Mouse (Mus musculus) naive thymus-derived CD4-positive, alpha-beta T cell, adult 2 months (primary cell): ENCODE measurements around the gene Rapgef2.

Source experiments
- DNase-seq: peaks from one replicate; pipeline ENCODE4 v3.0.0-alpha.2; 2011; ENCODE audit warnings: low read depth

The Rapgef2 gene

GRCm38 (mm10) chr3:79233478-79234415 lies 52.6 kb downstream of the Rapgef2 start:
- peak; percentile 48 for DNase-seq

GRCm38 (mm10) chr3:79230718-79231117 lies 55.6 kb downstream of the Rapgef2 start:
- no peak for DNase-seq

- DNase-seq: no peak
Observed at GRCm38 (mm10) chr3:79229546-79229945, 56.8 kb downstream of the Rapgef2 start.

DNA sequence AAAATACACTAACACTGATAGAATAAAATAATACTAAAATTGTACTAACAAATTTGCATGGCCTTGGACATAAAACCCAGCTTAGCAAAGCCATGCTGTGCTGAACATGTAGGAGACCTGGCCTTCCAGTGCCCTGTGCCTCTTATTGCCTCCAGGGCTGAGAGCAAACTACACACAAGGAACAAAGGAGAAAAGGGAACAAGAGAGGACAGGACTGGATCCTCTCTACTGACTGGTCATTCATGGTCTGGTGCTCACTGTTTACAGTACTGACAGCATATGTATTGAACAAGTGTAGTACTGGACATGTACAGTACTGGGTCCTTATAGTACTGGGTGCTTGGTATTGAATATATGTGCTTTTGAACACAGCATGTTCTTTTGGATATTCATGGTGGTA lies 58.0 kb downstream of the Rapgef2 start:
- DNase-seq: no peak

DNA sequence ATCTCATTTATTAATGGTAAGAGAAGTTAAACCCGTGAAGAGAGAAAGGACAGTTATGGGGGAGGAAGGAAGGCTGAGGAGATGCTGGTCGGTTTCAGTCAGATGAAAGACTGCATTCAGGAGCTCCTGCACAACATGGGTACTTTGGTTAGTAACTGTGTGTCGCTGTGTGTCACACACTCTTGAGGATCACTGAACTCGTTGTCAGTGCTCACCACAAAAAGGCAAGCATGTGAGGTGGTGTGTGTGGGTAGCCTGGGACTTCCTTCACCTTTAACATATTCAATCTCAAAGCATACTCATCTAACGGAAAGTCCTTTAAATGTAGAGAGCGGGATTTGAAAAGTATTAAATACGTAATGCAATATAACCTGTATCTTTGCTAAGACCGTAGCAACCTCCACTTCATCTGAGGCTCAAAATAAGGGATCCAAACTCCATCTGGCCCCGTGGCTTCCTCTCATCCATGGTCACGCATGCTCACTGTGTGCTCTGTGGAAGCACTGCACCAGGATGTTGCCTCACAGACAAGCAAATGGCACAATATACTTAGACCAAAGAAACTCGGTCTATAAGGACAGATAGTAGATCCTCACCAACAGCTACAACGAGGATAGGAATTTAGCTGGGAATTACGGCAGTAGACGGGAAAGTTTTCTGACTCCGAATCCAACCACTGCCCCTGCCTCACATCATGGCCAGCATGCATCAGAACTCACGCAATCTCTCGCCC lies 58.8 kb downstream of the Rapgef2 start:
- peak; percentile 87 for DNase-seq

DNA sequence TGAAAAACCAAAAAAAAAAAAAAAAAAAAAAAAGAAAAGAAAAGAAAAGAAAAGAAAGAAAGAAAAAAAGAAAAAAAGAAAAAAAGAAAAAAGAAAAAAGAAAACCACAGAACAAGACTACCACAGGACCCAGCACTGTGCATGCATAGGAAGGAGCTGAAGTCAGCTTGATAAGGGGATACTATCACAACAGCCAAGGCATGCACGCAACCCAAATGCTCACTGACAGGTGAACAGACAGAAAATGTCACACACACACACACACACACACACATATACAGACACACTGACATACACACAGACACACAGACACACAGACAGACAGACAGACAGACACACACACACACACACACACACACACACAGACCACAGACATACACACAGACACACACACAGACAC lies 59.5 kb downstream of the Rapgef2 start:
- DNase-seq: peak; percentile 59

DNA sequence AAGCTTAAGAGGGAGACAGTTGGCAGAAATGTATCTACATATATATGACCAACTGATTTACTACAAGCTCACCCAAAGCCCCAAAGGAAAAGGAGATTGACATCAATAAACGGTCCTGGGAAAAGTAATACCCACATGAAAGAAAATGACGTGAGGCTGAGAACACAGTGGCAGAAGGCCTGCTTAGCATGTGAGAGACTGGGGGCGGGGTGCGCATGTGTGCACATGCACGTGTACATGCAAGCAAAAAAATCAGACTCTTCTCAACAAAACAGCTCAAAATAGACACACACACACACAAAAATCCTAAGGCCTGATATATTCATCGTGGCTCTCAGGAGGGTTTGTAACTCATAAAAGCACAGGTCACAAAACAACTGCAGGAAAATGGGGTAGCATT lies 60.4 kb downstream of the Rapgef2 start:
- DNase-seq: peak; percentile 41

GRCm38 (mm10) chr3:79224352-79224751 lies 62.0 kb downstream of the Rapgef2 start:
- DNase-seq: no peak

DNA sequence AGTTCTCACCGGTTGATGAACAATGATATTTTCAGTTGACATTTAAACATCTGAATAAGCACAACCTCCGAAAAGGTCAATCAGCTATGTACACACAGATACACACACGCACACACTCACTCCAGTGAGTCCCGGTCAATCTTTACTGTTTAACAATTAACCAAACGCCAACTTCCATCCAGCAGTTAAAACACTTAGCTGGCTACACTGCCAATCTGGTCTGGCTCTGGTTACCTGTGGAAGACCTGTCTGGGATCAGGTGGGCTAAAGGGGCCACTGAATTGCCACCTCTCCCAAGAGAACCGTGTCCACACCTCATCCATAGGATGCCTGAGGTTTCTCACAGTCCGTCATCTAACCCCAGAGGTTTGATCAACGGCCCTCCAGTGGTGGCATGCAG lies 63.0 kb downstream of the Rapgef2 start:
- no peak for DNase-seq

DNA sequence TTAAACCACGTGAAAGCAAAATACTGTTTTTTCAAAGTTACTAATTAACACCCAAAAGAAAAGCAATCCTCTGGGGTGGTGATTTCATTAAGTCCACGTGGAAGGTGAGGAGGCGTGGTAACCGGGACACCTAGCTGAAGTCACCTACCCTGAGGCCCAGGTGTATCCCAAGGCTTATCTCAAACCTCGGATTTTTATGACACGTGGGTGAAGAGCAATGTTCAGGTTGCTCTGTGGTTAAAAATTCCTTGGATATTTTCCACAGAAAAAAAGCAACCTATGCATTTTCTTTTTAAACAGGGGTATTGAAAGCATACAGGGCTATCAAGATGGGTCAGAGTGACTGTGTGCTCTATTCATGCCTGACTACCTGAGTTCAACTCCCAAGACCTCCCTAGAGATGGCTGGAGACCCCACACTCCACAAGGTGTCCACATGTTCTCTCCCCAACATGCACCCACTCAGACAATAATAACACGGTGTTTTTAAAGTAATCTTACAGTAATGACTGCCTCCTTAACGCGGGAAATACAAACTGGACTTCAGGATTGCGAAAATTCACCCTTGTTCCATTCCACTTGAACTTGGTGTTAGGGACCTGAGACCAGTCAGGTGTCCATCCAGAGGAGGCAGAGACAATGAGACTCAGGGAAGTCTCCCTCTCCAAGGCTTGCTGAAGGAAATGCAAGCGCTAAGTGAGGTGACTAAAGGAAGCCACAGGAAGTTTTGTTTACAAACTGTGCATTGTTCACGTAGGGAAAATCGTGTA lies 63.9 kb downstream of the Rapgef2 start:
- DNase-seq: no peak

GRCm38 (mm10) chr3:79221296-79222191 lies 64.8 kb downstream of the Rapgef2 start:
- peak; percentile 83 for DNase-seq

- DNase-seq: no peak
Observed at GRCm38 (mm10) chr3:79219144-79219930, 67.0 kb downstream of the Rapgef2 start.

- no peak for DNase-seq
Observed at GRCm38 (mm10) chr3:79218566-79219051, 67.7 kb downstream of the Rapgef2 start.

- peak; percentile 41 for DNase-seq
Observed at GRCm38 (mm10) chr3:79210243-79210642, 76.1 kb downstream of the Rapgef2 start.

DNA sequence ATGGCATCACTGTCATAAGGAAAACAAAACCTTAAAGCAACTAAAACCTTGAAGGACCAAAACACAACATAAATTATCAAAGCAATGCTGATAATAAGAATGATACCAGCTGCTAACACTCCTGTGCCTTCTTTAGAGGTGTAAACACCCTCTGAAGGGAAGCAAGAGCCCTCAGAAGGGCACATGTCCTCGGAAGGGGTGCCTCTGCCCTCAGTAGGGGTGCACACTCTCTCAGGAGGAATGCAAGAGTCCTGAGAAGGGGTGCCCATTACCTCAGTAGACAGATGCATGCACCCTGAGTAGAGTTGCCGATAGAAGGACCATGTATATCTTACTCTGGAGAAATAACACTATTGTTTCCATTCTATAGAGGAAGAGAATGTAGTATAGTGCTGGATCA lies 79.1 kb downstream of the Rapgef2 start:
- DNase-seq: no peak

GRCm38 (mm10) chr3:79206524-79206923 lies 79.8 kb downstream of the Rapgef2 start:
- no peak for DNase-seq

DNA sequence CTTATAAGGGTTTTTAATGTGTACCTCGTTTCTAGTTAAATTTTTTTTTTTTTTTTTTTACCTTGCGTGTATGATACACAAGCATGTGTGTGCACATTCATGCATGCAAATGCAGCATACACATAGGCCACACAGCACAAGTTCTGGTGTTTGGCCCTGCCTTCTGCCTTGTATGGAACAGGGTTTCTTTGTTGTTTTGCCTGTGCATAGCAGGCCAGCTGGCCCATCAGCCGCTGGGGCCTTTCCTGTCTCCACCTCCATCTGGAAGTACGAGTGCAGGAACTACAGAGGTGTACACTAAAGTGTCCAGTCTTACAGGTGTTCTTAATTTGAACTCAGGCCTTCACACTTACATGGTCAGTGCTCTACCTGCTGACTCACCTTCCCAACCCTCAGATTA lies 80.3 kb downstream of the Rapgef2 start:
- no peak for DNase-seq

DNA sequence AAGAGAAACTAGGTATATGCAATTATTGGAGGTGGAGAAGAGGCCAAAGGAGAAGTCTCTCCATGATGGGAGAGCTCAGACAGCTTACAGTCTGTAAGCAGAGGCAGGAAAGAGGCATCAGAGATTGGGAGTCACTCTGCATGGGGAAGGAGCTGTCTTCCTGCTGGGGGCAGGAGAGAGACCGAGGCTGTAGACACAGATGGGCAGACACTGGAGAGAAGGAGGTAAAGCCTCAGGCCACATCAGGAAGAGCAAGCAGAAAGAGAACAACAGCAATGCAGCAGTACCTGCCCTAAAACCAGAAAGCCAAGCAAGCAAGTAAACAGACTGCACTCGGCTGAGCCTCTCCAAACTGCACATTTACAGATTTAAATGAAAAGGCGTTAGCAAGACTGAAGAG lies 81.2 kb downstream of the Rapgef2 start:
- no peak for DNase-seq

- DNase-seq: no peak
Observed at GRCm38 (mm10) chr3:79204261-79204660, 82.1 kb downstream of the Rapgef2 start.

DNA sequence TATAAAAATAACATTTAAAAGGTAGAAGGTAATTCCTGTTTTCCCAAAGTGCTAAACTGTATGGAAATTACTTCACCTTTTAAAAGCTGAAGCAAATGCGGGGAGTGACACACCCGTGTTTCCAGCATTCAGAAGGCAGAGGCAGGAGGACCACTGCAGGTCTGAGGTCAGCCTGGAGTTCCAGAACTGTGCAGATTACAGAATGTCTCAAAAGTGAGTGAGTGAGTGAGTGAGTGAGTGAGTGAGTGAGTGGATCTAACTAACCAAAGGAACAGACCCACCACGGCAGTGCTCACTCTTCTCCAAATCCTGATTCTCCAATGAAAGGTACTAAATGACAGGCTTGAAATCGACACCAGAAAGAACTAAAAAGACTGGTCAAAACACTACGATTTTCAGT lies 82.5 kb downstream of the Rapgef2 start:
- DNase-seq: no peak
